Mouse (Mus musculus): Measurements from ENCODE around the gene Gm29094.
"Not testable (repeated sequence)": the region's sequence is repeated elsewhere in the genome, so short reads cannot be mapped to it uniquely, and the experiment has no call there.

Gene Gm29094

GRCm38 (mm10) chr9:89240516-89241019 is 41.4 kb downstream of the Gm29094 start:
- not testable (repeated sequence) for DNase-seq (ENCODE audit: low spot score in 2 of 2)

GRCm38 (mm10) chr9:89253400-89253799 is 54.2 kb downstream of the Gm29094 start:
- DNase-seq (ENCODE audit: low spot score in 2 of 2) = no peak

- DNase-seq (ENCODE audit: low spot score in 2 of 2) = no peak
These were observed 57.6 kb downstream of the Gm29094 start for GRCm38 (mm10) chr9:89256556-89257335.

GRCm38 (mm10) chr9:89263968-89264367 is 64.8 kb downstream of the Gm29094 start:
- no peak for DNase-seq (ENCODE audit: low spot score in 2 of 2)

- no peak for DNase-seq (ENCODE audit: low spot score in 2 of 2)
These were observed 65.4 kb downstream of the Gm29094 start for GRCm38 (mm10) chr9:89264571-89264970.

All from spleen, postnatal 14 days (tissue).